Mouse (Mus musculus) testis, adult 10 weeks (tissue): ENCODE measurements around the gene Gm10139. TPM values are rescaled to one million over a fixed set of nuclear protein-coding genes. Genes with fewer than 3 reads are reported as not detected.

Experiments used
- polyA plus RNA-seq: library from polyadenylated mRNA; stranded (reverse); fragments of 350-450 nt; fragmentation: Illumina TruSeq; extraction: RNeasy Lipid Tissue Mini Kit (QIAGEN cat#74804); gene quantifications from one replicate; pipeline ENCODE4 v1.2.3, GENCODE M21; 2014; ENCODE audit warnings: low read depth, low replicate concordance

Gene Gm10139
- 10.0 TPM for polyA plus RNA-seq

DNA sequence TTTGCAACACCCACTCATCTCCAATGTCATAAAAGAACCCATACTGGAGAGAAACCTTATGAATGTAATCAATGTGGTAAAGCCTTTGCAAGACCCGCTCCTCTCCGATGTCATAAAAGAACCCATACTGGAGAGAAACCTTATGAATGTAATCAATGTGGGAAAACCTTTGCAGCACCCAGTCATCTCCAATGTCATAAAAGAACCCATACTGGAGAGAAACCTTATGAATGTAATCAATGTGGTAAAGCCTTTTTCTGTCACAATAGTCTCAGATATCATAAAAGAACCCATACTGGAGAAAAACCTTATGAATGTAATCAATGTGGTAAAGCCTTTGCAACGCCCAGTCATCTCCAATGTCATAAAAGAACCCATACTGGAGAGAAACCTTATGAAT, at the start of gene Gm10139:
Gene Gm10139, plus strand, starts transcription at position 301 of the 400 bp plus-strand sequence.

Other genes with a start within 250 kb of the Gm10139 start
- gene Zfp369, start 233.9 kb upstream of the Gm10139 start, polyA plus RNA-seq: 8.1 TPM